Mouse (Mus musculus): Measurements from ENCODE around the gene Fam160a1.

The Fam160a1 gene

DNA sequence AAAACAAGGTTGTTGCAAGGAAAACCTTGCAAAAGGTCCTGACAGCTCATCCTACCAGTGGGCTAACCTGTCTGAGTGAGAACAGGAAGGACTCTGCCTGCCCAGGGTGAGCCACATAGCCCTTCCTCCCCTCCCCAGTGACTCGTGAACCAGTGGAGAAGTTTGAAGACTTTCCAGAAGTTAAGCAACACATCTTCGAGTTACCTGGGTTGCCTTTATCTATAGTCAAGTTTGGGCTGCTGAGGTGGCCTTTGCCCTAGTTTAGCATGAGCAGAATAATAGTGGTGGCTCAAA lies 182.0 kb downstream of the Fam160a1 start:
- DNase-seq (ENCODE audit: low read depth, low spot score): no peak

DNA sequence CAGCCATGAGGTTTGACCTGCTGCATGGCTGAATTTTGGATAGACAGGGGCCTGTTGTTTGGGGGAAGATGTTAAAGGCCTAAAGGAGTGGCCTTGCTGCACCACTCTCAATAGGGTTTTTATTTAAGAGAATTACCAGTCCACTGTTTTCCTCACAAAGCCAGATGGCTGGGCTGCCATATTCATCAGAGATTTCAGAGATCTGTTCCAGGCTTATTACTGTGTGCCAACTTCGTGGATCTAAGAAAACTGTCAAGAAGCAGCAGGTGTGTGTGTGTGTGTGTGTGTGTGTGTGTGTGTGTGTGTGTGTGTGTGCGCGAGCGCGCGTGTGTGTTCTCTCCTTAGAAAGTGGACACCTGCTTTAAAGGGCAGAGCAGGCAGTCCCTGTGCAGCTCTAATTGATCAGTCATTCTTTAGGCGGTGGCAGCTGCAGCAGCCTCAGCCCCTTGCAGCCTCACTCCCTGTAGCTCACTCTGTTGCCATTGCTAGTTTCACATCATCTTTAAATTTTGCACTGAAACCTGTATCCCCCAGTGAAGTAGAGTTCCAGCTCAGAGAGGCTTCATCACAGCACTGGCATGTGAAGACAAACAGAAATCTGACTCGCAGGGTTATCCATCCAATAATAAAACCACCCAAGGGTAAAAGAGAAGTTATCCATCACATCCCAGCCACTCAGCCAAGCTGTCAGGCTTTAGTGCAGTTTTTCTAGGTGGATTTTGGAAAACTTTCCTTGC lies 182.5 kb downstream of the Fam160a1 start:
- no peak for DNase-seq (ENCODE audit: low read depth, low spot score)

DNA sequence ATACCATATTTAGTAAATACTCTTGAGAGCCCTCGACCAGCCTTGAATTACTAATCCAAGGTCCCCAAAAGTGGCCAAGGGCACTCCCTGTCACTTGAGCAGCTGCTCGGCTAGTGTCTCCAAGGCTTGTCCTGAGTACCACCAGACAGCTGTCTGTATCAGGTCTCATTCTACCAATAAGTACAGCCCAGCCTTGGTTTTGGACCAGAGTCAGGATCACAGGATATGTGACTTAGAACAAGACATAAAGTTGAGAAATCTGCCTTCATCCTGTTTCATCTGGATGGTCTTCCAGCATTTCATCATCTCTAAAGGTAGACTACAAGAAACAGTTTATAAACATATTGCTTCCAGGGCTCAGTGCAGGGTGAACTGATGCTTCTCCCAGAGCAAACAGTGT lies 183.4 kb downstream of the Fam160a1 start:
- no peak for DNase-seq (ENCODE audit: low read depth, low spot score)

DNA sequence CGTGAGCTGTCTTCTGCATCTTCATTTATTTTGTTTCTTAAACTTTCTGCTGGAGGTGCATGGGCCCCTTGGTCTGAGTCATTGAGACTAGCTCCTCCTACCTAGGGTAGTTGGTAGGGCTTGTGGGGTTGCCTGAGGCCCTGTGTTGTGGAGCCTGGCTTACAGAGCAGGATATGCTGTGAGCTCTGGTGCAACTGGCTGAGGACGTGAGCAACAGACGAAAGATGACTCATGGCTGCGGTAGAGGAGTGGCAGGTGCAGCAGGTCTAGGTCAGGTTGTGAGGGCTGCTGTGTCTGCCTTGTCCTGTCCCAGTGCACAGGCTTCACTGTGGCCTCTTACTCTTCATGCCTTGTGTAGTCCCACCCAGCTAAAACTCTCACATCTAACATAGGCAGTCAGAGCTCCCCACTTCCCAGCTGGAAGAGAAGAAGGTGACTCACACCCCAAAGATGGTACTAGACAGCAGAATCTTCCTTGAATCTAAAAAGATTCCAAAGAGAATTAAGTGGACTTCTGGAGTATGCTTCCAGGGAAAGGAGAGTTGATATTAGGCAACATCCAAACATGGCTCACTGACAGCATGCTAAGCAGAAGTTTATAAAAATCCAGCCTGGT lies 187.1 kb downstream of the Fam160a1 start:
- no peak for DNase-seq (ENCODE audit: low read depth, low spot score)

DNA sequence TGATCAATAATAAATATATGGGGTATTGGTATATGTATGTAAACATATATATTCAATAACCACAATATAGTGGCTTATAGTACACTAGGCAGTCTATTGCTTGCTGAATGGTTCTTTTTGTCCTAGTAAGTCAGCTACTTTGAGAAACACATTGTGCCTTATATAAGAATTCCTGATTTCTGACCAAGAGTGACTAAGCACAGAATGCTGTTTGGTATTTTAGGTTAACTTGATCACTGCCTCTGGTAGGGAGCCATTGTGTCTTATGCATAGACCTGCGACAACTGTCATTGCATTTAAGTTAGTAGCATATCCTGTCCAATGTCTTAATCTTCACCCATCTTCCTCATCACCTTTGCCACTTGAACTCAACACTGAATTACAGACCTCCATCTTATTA lies 197.3 kb downstream of the Fam160a1 start:
- DNase-seq (ENCODE audit: low read depth, low spot score): no peak

DNA sequence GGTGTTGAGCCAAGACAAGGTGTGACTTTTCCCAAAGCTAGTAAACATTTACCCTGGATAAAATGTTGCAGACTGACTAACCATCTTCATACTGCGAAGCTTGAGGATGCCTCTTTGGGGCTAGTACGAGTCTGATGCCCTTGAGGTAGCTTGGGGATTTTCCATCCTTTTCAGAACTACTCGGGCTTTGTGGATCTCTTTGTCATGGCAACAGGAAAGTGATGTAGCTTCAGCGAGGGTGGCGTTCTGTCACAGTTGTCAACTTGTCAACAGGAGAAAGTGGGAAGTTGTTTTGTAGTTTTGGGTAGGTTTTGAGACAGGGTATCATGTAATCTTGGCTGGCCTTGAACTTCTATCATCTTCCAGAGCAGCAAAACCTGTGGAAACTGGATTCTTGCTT lies 197.7 kb downstream of the Fam160a1 start:
- DNase-seq (ENCODE audit: low read depth, low spot score): no peak

DNA sequence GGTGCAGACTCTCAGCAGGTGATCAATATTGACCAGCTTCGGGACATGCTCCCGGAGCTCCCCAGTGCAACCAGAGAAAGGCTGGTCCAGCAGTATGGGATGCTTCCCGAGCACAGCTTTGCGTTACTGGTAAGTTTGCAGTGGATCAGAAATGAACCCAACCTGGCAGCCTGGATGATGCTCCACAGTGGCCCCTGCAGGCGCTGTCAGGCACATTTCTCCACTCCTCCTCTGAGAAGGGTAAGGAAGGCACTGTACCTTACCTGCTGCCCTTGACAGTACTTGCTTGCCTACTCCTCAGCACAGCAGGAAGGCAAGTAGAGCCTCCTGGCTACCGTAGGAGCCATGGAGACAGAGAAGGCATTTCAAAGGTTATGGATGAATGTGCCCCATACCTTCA lies 198.2 kb downstream of the Fam160a1 start:
- DNase-seq (ENCODE audit: low read depth, low spot score): no peak

DNA sequence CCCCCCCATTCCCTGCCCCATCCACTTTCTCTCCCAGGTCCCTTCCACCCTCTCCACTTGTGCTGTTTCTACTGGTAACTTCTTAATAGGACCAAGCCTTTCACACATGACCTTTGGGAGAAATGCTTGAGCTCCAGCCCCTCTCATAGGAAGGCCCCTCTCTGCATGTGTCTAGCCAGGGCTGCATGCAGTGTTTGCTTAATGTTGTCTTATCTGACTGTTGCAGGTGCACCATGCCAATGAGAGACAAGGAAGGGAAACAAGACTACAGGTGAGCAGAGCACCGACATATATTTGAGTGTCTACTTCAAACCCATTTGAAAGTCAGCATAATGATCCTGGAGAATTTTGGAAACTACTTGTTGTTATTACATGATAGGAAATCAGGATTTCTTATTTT lies 200.7 kb downstream of the Fam160a1 start:
- no peak for DNase-seq (ENCODE audit: low read depth, low spot score)
